Mouse (Mus musculus) regulatory T cell (primary cell): ENCODE data around the gene Lrp8.

Source experiments
- in situ Hi-C: fragments of 300-600 bp; cut with MboI, MseI; formaldehyde crosslinking; loops from one replicate; pipeline ENCODE4 v1.15.1; 2025; ENCODE audit warnings: high pct_unique_total_duplicates

The Lrp8 gene

GRCm38 (mm10) chr4:107844971-107845370, 42.9 kb downstream of the Lrp8 start:
- in situ Hi-C loops, result loop anchor here (5.0 kb wide), 1 partner anchor 108 kb away; no protein-coding TSS in a partner anchor

GRCm38 (mm10) chr4:107846795-107847194, 44.7 kb downstream of the Lrp8 start:
- in situ Hi-C loops, result no loop called here

- in situ Hi-C loops, result no loop called here
These were observed 46.5 kb downstream of the Lrp8 start for GRCm38 (mm10) chr4:107848546-107848945.

GRCm38 (mm10) chr4:107849621-107850020, 47.6 kb downstream of the Lrp8 start:
- in situ Hi-C loops, result no loop called here

- in situ Hi-C loops, result no loop called here
These were observed 48.0 kb downstream of the Lrp8 start for GRCm38 (mm10) chr4:107850091-107850490.

GRCm38 (mm10) chr4:107853333-107853732, 51.3 kb downstream of the Lrp8 start:
- in situ Hi-C loops, result no loop called here

- in situ Hi-C loops, result no loop called here
These were observed 51.8 kb downstream of the Lrp8 start for GRCm38 (mm10) chr4:107853836-107854235.

- in situ Hi-C loops, result no loop called here
These were observed 55.1 kb downstream of the Lrp8 start for GRCm38 (mm10) chr4:107856958-107857686.

GRCm38 (mm10) chr4:107858995-107859394, 56.9 kb downstream of the Lrp8 start:
- in situ Hi-C loops, result no loop called here

- in situ Hi-C loops, result no loop called here
These were observed 62.8 kb downstream of the Lrp8 start for GRCm38 (mm10) chr4:107864866-107865265.

- in situ Hi-C loops, result no loop called here
These were observed 77.4 kb downstream of the Lrp8 start, which contains the start of gene Magoh for GRCm38 (mm10) chr4:107879254-107880050. Gene Magoh, plus strand, starts transcription at chr4:107879755.

GRCm38 (mm10) chr4:107881631-107882030, 79.6 kb downstream of the Lrp8 start:
- in situ Hi-C loops, result no loop called here

- in situ Hi-C loops, result no loop called here
These were observed 84.3 kb downstream of the Lrp8 start for GRCm38 (mm10) chr4:107886371-107886770.

- in situ Hi-C loops, result no loop called here
These were observed 87.3 kb downstream of the Lrp8 start for GRCm38 (mm10) chr4:107889385-107889730.

GRCm38 (mm10) chr4:107889731-107890432, 87.8 kb downstream of the Lrp8 start, which contains the start of gene 0610037L13Rik:
Gene 0610037L13Rik, plus strand, starts transcription at chr4:107889813.
- in situ Hi-C loops, result no loop called here

- in situ Hi-C loops, result no loop called here
These were observed 90.6 kb downstream of the Lrp8 start for GRCm38 (mm10) chr4:107892663-107893062.

GRCm38 (mm10) chr4:107899211-107899927, 97.3 kb downstream of the Lrp8 start:
- in situ Hi-C loops, result no loop called here

- in situ Hi-C loops, result no loop called here
These were observed 98.1 kb downstream of the Lrp8 start for GRCm38 (mm10) chr4:107900206-107900605.

GRCm38 (mm10) chr4:107904252-107904651, 102.2 kb downstream of the Lrp8 start:
- in situ Hi-C loops, result no loop called here

- in situ Hi-C loops, result no loop called here
These were observed 104.5 kb downstream of the Lrp8 start for GRCm38 (mm10) chr4:107906561-107906960.

- in situ Hi-C loops, result no loop called here
These were observed 108.0 kb downstream of the Lrp8 start for GRCm38 (mm10) chr4:107910020-107910419.
